In the genomic region with DNA sequence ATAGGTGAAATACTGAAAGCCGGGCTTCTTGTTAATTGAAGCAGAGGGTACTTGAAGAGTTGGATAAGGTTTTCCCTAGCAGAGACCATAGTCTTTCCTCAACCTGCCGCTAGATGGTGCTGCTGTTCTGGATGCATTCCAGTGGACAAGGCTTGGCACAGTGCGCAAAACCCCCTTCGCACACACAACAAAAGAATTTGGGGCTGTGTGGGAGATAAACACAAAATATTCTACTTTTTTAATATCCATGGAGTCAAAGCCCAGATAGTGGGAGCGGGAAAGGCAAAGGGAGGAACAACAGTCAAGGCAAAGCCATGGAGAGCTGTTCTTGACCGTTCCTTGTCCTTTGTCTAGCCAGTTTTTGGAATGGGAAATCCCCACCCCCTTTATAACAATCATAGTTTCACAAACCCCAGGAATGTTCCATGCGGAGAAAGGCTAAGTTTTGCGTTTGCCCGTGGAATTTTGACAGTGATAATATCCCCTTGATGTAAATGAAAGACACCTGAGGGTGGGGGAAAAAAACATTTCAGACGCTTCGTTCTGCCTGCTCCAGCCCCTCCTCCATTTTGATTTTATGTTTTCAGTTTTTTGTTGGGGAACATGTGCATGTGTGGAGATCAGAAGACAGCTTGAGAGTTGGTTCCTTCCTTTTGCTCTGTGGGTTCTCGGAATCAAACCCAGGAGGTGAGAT, we compare ENCODE assay signal across 8 mouse cellular contexts. TPM values are rescaled to one million over a fixed set of nuclear protein-coding genes. Genes with fewer than 3 reads are reported as not detected.
DNase-seq lines count a peak whose midpoint lies in the region; ATAC-seq lines count a peak whose summit lies in the region.

No protein-coding gene starts in this region.

- H3K9me3 ChIP-seq in hindbrain, embryonic 12.5 days (replicated peaks), result no peaks in the 10 kb centered on the region

- peak overlapping the region; percentile 90 for H3K4me2 ChIP-seq in hindbrain, embryonic 12.5 days (replicated peaks)

- DNase-seq in MEL-GATA-1-ER (ENCODE audit: extremely low read depth, low read depth), result peak; percentile 84
- DNase-seq in cerebellum, adult 9-11 months, result peak; percentile 86
- DNase-seq in frontal cortex, postnatal 10 days (ENCODE audit: low spot score in 2 of 2), result peak; percentile 74 to 87
- DNase-seq in layer of hippocampus, postnatal 14 days (ENCODE audit: low spot score in 2 of 2), result peak; percentile 92 to 94
- DNase-seq in lung, postnatal 14 days, result peak; percentile 96
- peak; percentile 97 for DNase-seq in retina, embryonic 14.5 days (ENCODE audit: low spot score)
- DNase-seq in thymus, postnatal 36 days, result peak; percentile 78 to 82

- peak overlapping the region; percentile 25; the same call in 1 of the 2 replicates for H3K9ac ChIP-seq in hindbrain, embryonic 12.5 days

- H3K4me1 ChIP-seq in hindbrain, embryonic 12.5 days, result peaks cover 27% of the 10 kb centered on the region

- peaks cover 19% of the 10 kb centered on the region for H3K36me3 ChIP-seq in hindbrain, embryonic 12.5 days

- 26% methylated on average over 12 of the region's 12 CpGs for WGBS in hindbrain, embryonic 12.5 days

- peak overlapping the region; percentile 55; the same call in 1 of the 2 replicates for H3K4me3 ChIP-seq in hindbrain, embryonic 12.5 days

- peaks cover 4% of the 10 kb centered on the region for H3K27me3 ChIP-seq in hindbrain, embryonic 12.5 days

- ATAC-seq in hindbrain, embryonic 12.5 days (ENCODE audit: low FRiP score), result peak; percentile 51

- 0 out of 2 replicates have a peak overlapping the region, but pooled peaks have one; percentile 94 for H3K27ac ChIP-seq in hindbrain, embryonic 12.5 days

RNA-seq across cellular contexts. Expression of a gene that starts 1.1 kb away (rescaled TPM):
- polyA plus RNA-seq in hindbrain, embryonic 12.5 days (2016; fragmentation: Nextera tagmentation; extraction: Ambion mirVana), result 105 and 106 TPM in 2 replicates
- total RNA-seq in layer of hippocampus, postnatal 14 days (2021), result 10 to 100 TPM; 84.3 to 88.5 TPM

RNA-seq across cellular contexts. Expression of a gene that starts 2.6 kb away (rescaled TPM):
- polyA plus RNA-seq in hindbrain, embryonic 12.5 days (2016; fragmentation: Nextera tagmentation; extraction: Ambion mirVana), result 0.42 and 0.49 TPM in 2 replicates
- total RNA-seq in layer of hippocampus, postnatal 14 days (2021), result 1 to 10 TPM in 1 of 2 experiments, under 1 TPM in 1; 0.88 to 1.1 TPM

RNA-seq across cellular contexts. Expression of a gene that starts 10.8 kb away (rescaled TPM):
- polyA plus RNA-seq in hindbrain, embryonic 12.5 days (2016; fragmentation: Nextera tagmentation; extraction: Ambion mirVana), result 555 and 589 TPM in 2 replicates
- 100 to 1,000 TPM; 409 to 418 TPM for total RNA-seq in layer of hippocampus, postnatal 14 days (2021)

RNA-seq across cellular contexts. Expression of a gene that starts 12.7 kb away (rescaled TPM):
- 3.1 and 3.4 TPM in 2 replicates for polyA plus RNA-seq in hindbrain, embryonic 12.5 days (2016; fragmentation: Nextera tagmentation; extraction: Ambion mirVana)
- 1 to 10 TPM; 5.8 to 6.5 TPM for total RNA-seq in layer of hippocampus, postnatal 14 days (2021)

RNA-seq across cellular contexts. Expression of a gene that starts 12.9 kb away (rescaled TPM):
- polyA plus RNA-seq in hindbrain, embryonic 12.5 days (2016; fragmentation: Nextera tagmentation; extraction: Ambion mirVana), result 0.80 and 1.9 TPM in 2 replicates
- 1 to 10 TPM in 1 of 2 experiments, under 1 TPM in 1; 0.45 to 1.0 TPM for total RNA-seq in layer of hippocampus, postnatal 14 days (2021)

Comparison
In these comparisons a context has a peak if more than half of its experiments do, and no peak if none do; other contexts are left out.
1. Peak in every context shown above with its lines: DNase-seq, ATAC-seq, H3K4me3 ChIP-seq and H3K27ac ChIP-seq.